Mouse (Mus musculus) spleen, adult 12 weeks (tissue): ENCODE data around the gene Cryl1.

Source experiments
- DNase-seq: peaks from one replicate; pipeline ENCODE4 v3.0.0; 2022; ENCODE audit warnings: low spot score

Cryl1 gene

GRCm38 (mm10) chr14:57316662-57317600 is 81.4 kb downstream of the Cryl1 start:
- no peak for DNase-seq

- DNase-seq: no peak
These were observed 82.4 kb downstream of the Cryl1 start for GRCm38 (mm10) chr14:57315976-57316375.

GRCm38 (mm10) chr14:57315551-57315950 is 82.8 kb downstream of the Cryl1 start:
- DNase-seq: no peak

GRCm38 (mm10) chr14:57301600-57302230 is 96.6 kb downstream of the Cryl1 start:
- no peak for DNase-seq

GRCm38 (mm10) chr14:57300530-57300929 is 97.8 kb downstream of the Cryl1 start:
- DNase-seq: no peak

GRCm38 (mm10) chr14:57297672-57298071 is 100.7 kb downstream of the Cryl1 start:
- DNase-seq: no peak

- no peak for DNase-seq
These were observed 106.9 kb downstream of the Cryl1 start for GRCm38 (mm10) chr14:57291399-57291942.

GRCm38 (mm10) chr14:57289105-57289504 is 109.2 kb downstream of the Cryl1 start:
- no peak for DNase-seq

- DNase-seq: no peak
These were observed 114.5 kb downstream of the Cryl1 start for GRCm38 (mm10) chr14:57283816-57284215.

GRCm38 (mm10) chr14:57282591-57282990 is 115.7 kb downstream of the Cryl1 start:
- DNase-seq: no peak

- no peak for DNase-seq
These were observed 117.5 kb downstream of the Cryl1 start for GRCm38 (mm10) chr14:57280835-57281234.

- no peak for DNase-seq
These were observed 121.8 kb downstream of the Cryl1 start for GRCm38 (mm10) chr14:57276481-57277012.

- DNase-seq: no peak
These were observed 126.0 kb downstream of the Cryl1 start for GRCm38 (mm10) chr14:57272341-57272740.

- no peak for DNase-seq
These were observed 126.5 kb downstream of the Cryl1 start for GRCm38 (mm10) chr14:57271861-57272260.

GRCm38 (mm10) chr14:57268900-57269299 is 129.4 kb downstream of the Cryl1 start:
- no peak for DNase-seq

GRCm38 (mm10) chr14:57268344-57268743 is 130.0 kb downstream of the Cryl1 start:
- DNase-seq: no peak

- DNase-seq: no peak
These were observed 134.4 kb downstream of the Cryl1 start for GRCm38 (mm10) chr14:57263943-57264342.

GRCm38 (mm10) chr14:57259341-57259740 is 139.0 kb downstream of the Cryl1 start:
- DNase-seq: no peak

- DNase-seq: no peak
These were observed 149.7 kb downstream of the Cryl1 start for GRCm38 (mm10) chr14:57248661-57249060.

GRCm38 (mm10) chr14:57246575-57246974 is 151.8 kb downstream of the Cryl1 start:
- no peak for DNase-seq

- DNase-seq: no peak
These were observed 155.4 kb downstream of the Cryl1 start for GRCm38 (mm10) chr14:57242978-57243377.

- no peak for DNase-seq
These were observed 163.1 kb downstream of the Cryl1 start for GRCm38 (mm10) chr14:57235276-57235675.

GRCm38 (mm10) chr14:57234711-57235110 is 163.6 kb downstream of the Cryl1 start:
- no peak for DNase-seq
